Mouse (Mus musculus) frontal cortex, postnatal 25 days (tissue): ENCODE data around the gene Mfap1b.
A peak's percentile ranks its signal among the peaks of the same experiment; 100 is the strongest.
"Not testable (repeated sequence)": the region's sequence is repeated elsewhere in the genome, so short reads cannot be mapped to it uniquely, and the experiment has no call there.

Experiments used
- DNase-seq, 2 experiments: peaks; one replicate each; pipeline ENCODE4 v3.0.0; 2022; ENCODE audit warnings: low spot score in 2 of 2

The Mfap1b gene

GRCm38 (mm10) chr2:121473301-121474179, at the start of gene Mfap1b:
TSS of gene Mfap1b (minus strand) at chr2:121474067.
- peak; percentile 44 to 74 for DNase-seq

DNA sequence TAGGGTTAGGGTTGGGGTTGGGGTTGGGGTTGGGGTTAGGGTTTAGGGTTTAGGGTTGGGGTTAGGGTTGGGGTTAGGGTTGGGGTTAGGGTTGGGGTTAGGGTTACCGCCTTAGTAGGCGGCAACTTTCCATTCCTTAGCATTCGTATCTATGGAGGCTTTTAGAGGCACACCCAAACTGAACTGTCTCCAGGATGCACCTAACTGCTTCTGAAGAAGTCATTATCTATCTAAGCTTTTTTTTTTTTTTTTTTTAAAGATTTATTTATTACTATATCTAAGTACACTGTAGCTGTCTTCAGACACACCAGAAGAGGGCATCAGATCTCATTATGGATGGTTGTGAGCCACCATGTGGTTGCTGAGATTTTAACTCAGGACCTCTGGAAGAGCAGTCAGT, 49.0 kb upstream of the Mfap1b start:
- DNase-seq, result not testable (repeated sequence)

DNA sequence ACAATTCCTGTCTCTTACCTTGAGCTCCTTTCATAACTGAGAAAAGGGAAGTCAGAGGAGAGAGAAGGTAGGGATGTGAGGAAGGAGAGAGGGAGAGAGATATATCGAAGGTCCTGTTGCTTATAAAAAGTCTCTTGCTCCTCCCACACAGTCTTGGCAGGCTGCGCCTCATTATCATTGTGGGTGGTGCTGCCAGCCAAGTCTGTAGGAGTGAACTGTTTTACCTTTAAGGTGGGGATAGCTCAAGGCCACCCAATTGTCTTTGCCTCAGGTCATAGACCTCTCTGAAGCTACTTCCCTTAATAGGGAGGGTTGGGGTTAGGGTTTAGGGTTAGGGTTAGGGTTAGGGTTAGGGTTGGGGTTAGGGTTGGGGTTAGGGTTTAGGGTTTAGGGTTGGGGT, 48.1 kb upstream of the Mfap1b start:
- no peak for DNase-seq

GRCm38 (mm10) chr2:121518711-121519110, 44.8 kb upstream of the Mfap1b start:
- DNase-seq, result not testable (repeated sequence)

- no peak for DNase-seq
Measured at GRCm38 (mm10) chr2:121518106-121518505, 44.2 kb upstream of the Mfap1b start.

- no peak for DNase-seq
Measured at GRCm38 (mm10) chr2:121514211-121514610, 40.3 kb upstream of the Mfap1b start.

DNA sequence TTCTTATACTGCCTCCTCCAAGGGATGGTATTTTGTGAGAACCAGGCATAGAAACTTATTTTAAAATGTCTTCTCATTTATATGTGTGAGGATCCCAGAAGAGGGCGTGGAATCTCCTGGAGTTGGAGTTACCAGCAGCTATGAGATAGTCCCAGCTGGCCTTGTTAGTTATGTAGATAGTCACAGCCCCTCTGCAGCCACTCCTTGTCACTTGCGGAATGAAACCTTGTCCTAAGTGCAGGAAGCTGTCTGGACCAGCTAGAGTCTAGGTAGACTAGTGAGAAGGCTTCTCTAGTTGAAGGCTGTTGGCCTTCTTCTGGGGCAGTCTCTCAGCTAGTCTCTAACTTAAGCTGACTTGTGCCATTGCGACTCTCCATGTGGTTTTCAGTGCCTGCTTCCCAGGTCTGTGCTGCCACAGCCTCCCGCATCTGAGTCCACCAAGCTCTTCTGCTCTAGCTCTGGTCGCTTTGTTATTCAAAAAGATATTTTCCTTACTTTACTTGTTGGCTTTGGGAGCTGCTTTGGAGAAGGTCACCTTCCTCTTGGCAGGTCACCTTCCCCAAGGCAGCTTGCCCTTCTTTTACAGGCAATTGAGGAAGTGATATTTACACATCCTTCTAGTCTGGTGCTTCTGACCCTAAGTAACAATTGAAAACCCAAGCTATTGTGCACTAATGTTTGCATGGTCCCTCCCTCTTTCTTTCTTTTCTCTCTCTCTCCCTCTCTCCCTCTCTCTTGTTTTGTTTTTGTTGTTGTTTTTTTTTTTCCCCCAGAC, 39.3 kb upstream of the Mfap1b start:
- not testable (repeated sequence) for DNase-seq

DNA sequence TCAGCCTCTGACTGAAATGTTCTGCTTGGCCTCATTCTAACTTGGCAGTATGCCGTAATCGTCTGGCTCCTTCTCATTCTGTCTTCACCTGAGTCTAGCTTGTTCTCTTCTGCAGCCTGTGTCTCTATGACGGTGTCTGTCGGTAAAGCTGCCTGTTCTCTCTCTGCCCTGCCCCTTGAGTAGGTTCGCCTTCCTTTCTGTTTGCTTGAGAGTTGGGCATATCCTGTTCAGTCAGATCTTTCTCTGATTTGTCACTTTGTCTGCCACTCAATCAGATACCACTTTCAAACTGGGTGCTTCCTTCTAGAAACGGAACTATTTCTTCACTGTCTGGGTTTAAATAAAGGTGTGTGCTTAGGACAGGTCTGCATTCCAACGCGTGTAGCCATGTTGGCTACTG, 37.5 kb upstream of the Mfap1b start:
- no peak for DNase-seq

DNA sequence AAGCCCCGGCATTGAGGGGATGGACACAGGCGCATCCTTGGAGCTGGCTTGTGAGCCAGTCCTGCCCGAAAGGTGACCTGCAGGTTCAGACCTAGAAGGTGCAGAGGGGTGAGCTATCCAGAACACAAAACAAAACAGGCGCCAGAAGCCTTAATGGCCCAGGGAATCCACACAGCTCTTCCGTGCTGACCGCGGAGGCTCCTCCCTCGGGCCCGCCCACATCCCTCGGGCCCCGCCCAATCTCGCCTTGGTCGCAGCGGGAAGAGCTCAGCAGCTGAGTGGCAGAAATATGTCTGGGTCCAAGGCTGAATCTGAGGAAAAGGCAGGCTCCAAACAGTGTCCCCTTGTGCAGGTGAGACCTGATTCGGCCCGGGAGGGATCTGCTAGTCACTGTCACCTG, 35.7 kb upstream of the Mfap1b start:
- peak; percentile 16 to 22 for DNase-seq

DNA sequence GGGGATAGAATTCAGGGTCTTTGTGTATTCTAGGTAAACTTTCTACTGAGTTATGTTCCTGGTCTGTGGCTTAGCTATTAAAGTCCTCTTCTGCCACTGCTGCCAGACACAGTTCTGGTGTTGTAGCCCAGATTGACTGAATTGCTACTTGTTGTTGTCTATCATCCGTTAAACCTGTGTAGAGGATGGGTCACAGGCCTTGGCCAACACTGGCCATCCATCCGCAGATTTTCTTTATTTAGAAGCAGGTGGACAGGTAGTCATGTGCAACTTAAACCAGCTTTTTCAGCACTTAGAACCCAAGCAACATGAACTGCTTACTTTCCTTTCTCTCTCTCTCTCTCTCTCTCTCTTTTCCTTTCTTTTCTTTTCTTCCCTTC, 34.1 kb upstream of the Mfap1b start:
- DNase-seq, result no peak

DNA sequence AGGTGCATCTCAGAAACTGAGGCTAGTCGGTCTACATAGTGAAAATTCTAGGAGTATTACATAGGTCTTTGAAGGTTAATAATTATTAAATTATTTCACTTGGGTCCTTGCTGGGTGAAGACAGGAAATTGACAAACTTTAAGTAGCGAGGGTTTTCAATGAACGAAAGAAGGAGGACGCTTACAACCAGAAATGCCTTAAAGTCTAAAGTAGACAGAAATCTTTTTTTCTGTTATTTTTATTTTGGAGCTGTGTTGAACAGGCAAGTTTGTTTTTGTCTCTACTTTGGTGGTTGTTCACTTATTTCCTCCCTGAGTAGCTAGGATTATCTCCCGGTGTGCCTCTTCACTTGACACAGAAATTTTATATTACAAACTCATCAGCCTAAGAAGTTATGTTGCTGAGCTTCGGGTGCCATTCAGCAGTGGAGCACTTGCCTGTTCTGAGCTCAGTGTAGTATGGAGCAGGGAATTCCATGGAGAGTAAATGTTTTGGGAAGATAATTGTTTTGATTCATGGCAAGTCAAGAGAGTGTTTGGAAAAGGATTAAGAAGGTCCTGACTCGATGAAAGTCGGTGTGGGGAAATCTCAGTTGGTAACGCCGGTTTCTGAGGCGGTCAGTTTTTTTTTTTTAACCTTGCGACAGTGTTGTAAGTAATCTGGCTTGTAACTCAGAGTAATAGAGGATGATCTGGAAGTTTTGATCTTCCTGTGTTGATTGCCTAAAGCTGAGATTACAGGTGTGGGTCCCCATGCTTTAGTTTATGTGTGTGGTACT, 33.5 kb upstream of the Mfap1b start:
- DNase-seq, result no peak

DNA sequence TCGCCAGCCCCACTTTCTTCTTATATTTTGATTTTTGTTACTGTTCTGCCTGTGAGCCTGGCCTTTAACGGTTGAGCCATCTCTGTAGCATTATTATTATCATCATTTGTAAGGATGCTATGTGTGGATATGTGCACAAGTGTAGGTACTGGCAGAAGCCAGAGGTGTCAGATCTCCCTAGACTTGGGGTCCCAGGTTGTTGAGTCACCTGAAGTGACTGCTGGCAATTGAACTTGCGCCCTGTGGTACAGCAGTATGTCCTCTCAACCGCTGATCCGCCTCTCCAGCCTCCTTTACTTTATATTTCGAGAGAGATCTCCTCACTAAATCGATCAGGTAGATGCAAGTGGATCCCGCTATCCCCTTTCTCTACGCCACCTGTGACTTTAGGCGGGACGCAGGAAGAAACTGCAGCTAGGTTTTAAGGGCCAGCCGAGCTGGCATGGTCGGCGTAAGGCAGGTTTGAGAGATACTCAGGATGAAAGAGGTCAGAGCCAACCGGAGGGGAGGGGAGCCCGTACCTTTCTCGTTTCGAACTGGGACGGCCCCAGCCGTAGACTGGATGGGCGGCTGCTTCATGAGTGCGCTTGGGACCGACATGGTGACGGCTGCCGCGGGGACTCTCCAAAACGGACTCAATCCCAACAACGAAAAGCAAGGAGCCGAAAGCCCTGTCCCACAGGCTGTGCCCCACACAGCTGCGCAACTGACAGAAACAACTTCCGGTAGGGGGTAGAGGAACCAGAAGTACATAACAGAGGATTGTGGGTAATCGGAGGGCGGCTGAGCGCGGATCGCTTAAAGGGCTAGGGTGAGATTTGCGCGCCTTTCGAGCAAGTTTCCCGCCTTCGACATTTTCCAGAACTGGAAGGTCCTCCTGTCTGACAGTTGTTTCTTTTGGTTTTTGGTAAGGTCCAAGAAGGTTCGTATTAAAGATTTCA, 32.3 kb upstream of the Mfap1b start, which contains the start of the genes Mfap1a and Wdr76:
Gene Mfap1a (minus strand): TSS at position 724 of the 941 bp plus-strand sequence.
Gene Wdr76 (plus strand): TSS at position 782 of the 941 bp plus-strand sequence.
- peak; percentile 58 to 66 for DNase-seq

DNA sequence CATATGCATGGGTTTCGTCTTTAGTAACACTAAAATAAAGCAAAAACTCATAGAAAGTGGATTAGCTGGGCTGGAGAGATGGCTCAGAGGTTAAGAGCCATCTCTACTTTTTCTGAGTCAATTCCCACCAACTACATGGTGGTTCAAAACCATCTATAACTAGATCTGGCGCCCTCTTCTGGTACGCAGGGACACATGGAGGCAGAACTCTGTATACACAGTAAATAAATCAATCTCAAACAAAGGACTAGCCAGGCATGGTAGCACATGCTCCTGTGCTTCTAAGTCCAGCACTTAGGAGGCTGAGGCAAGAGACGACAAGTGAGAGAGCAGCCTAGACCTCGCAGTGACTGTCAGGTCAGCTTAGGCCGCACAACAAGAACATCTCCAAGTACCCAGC, 27.7 kb upstream of the Mfap1b start:
- DNase-seq, result not testable (repeated sequence)

DNA sequence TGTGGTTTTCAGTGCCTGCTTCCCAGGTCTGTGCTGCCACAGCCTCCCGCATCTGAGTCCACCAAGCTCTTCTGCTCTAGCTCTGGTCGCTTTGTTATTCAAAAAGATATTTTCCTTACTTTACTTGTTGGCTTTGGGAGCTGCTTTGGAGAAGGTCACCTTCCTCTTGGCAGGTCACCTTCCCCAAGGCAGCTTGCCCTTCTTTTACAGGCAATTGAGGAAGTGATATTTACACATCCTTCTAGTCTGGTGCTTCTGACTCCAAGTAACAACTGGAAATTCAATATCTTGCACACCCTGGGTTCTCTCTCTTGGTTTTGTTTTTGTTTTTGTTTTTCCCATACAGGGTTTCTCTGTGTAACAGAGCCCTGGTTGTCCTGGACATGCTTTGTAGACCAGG, 10.5 kb upstream of the Mfap1b start:
- DNase-seq, result not testable (repeated sequence)

GRCm38 (mm10) chr2:121483576-121483975, 9.7 kb upstream of the Mfap1b start:
- no peak for DNase-seq

GRCm38 (mm10) chr2:121480916-121481315, 7.0 kb upstream of the Mfap1b start:
- DNase-seq, result not testable (repeated sequence)

DNA sequence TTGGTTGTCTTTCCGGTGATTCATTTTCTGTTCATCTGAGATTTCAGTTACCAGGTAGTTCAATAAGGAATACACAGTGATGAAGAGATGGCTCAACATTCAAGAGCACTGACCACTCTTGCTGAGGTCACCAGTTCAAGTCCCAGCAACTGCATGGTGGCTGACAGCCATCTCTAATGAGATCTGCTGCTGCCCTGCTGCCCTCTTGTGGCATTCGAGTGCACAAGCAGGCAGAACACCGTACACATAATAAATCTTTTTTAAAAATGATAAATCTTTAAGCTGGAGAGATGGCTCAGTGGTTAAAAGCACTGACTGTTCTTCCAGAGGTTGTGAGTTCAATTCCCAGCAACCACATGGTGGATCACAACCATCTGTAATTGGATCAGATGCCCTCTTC, 6.6 kb upstream of the Mfap1b start:
- DNase-seq, result no peak

GRCm38 (mm10) chr2:121477491-121478266, 3.8 kb upstream of the Mfap1b start:
- DNase-seq, result no peak

GRCm38 (mm10) chr2:121475306-121475705, 1.4 kb upstream of the Mfap1b start:
- DNase-seq, result not testable (repeated sequence)

DNA sequence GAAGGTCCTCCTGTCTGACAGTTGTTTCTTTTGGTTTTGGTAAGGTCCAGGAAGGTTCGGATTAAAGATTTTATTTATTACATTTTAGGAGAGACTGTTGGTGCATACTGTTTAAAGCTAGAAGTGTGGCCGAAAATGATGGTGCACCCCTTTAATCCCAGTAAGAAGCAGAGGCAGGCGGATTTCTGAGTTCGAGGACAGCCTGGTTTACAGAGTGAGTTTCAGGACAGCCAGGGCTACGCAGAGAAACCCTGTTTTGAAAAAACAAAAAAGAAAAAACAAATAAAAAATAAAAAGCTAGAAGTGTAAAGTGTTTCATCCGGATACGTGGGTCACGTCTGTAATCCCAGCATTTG, 291 bp upstream of the Mfap1b start:
- no peak for DNase-seq
